ENCODE assay signal across 27 mouse cellular contexts in genomic region chr6:139842626-139843025, GRCm38 (mm10).
"Had no signal": no experiment of that assay in that cellular context is flagged by ENCODE, and none has a peak within 500 bp of the region (broad histone marks: within the 10 kb centered on the region; RNA-seq: fewer than 3 reads in every experiment).

No protein-coding gene starts in this region.

- H3K9ac ChIP-seq: heart, embryonic 12.5 days; hindbrain, embryonic 12.5 days; hindbrain, embryonic 14.5 days; intestine, embryonic 15.5 days; limb, embryonic 13.5 days; limb, embryonic 15.5 days; liver, embryonic 12.5 days; liver, embryonic 14.5 days had no signal

- DNase-seq: gastrocnemius, adult 2 months; gastrocnemius, postnatal 10 days; gastrocnemius, postnatal 25 days; heart, adult 2 months; heart, postnatal 10 days; heart, postnatal 4 days; kidney, adult 18-20 months; kidney, adult 8-10 months; kidney, postnatal 10 days; kidney, postnatal 25 days; kidney, postnatal 4 days; left cerebral cortex, postnatal 4 days had no signal

- H3K4me3 ChIP-seq: gastrocnemius, adult 2 months; heart, adult 2 months; heart, embryonic 10.5 days; heart, embryonic 12.5 days; hindbrain, embryonic 10.5 days; hindbrain, embryonic 12.5 days; intestine, embryonic 15.5 days; layer of hippocampus, adult 2 months; left cerebral cortex, adult 2 months; limb, embryonic 13.5 days; limb, embryonic 15.5 days; liver, embryonic 12.5 days had no signal

- H3K4me2 ChIP-seq: heart, embryonic 12.5 days; hindbrain, embryonic 12.5 days; hindbrain, embryonic 14.5 days; intestine, embryonic 15.5 days; limb, embryonic 13.5 days; limb, embryonic 15.5 days; liver, embryonic 12.5 days had no signal

- H3K9me3 ChIP-seq: heart, embryonic 10.5 days; heart, embryonic 12.5 days; hindbrain, embryonic 10.5 days; hindbrain, embryonic 12.5 days; intestine, embryonic 15.5 days; limb, embryonic 13.5 days; limb, embryonic 15.5 days had no signal

- ATAC-seq: hindbrain, embryonic 16.5 days; inflammation-experienced regulatory T-cells, adult 6 months; intestine, embryonic 15.5 days; intestine, postnatal 0 days; liver, embryonic 12.5 days had no signal

- H3K4me1 ChIP-seq: heart, embryonic 10.5 days; hindbrain, embryonic 10.5 days; hindbrain, embryonic 12.5 days; intestine, embryonic 15.5 days; limb, embryonic 15.5 days; liver, embryonic 12.5 days had no signal

- H3K36me3 ChIP-seq: heart, embryonic 10.5 days; heart, embryonic 12.5 days; hindbrain, embryonic 10.5 days; hindbrain, embryonic 12.5 days; intestine, embryonic 15.5 days; limb, embryonic 13.5 days; limb, embryonic 15.5 days; liver, embryonic 12.5 days had no signal

- H3K27me3 ChIP-seq: heart, embryonic 12.5 days; hindbrain, embryonic 12.5 days; intestine, embryonic 15.5 days; limb, embryonic 13.5 days; limb, embryonic 15.5 days; liver, embryonic 12.5 days had no signal

- H3K27ac ChIP-seq: gastrocnemius, adult 2 months; heart, adult 2 months; heart, embryonic 10.5 days; hindbrain, embryonic 10.5 days; hindbrain, embryonic 12.5 days; hindbrain, embryonic 14.5 days; intestine, embryonic 15.5 days; layer of hippocampus, adult 2 months; left cerebral cortex, adult 2 months; limb, embryonic 13.5 days; limb, embryonic 15.5 days; liver, embryonic 12.5 days; liver, embryonic 14.5 days had no signal
